Mouse (Mus musculus) stomach, embryonic 16.5 days (tissue): ENCODE measurements around the gene Cxcl13. TPM values are rescaled to one million over a fixed set of nuclear protein-coding genes. Genes with fewer than 3 reads are reported as not detected.

Experiments
- ATAC-seq: fragments of 200-750 bp; cut with Nextera tagmentation; 2 replicates; pipeline ENCODE4 v1.8.0; 2017; ENCODE audit warnings: moderate number of reproducible peaks, moderate TSS enrichment; ENCODE audit not compliant: insufficient read depth, low FRiP score
- H3K27ac ChIP-seq: fragments of 300-500 bp; sonication (generic); 2 replicates; pipeline ENCODE4 v1.5.1; 2014; ENCODE audit warnings: low read length
- H3K27me3 ChIP-seq: fragments of 300-500 bp; sonication (generic); 2 replicates; pipeline ENCODE4 v1.6.1; 2014; ENCODE audit warnings: low read length, control low read depth, mixed read lengths; ENCODE audit not compliant: control insufficient read depth, insufficient read depth
- H3K36me3 ChIP-seq: fragments of 300-500 bp; sonication (generic); 2 replicates; pipeline ENCODE4 v1.6.1; 2014; ENCODE audit warnings: low read length; ENCODE audit not compliant: control insufficient read depth, insufficient read depth
- H3K4me1 ChIP-seq: fragments of 300-500 bp; sonication (generic); 2 replicates; pipeline ENCODE4 v1.6.1; 2014; ENCODE audit warnings: low read length, control low read depth, mixed read lengths; ENCODE audit not compliant: control insufficient read depth, insufficient read depth
- H3K4me2 ChIP-seq: fragments of 300-500 bp; sonication (generic); 2 replicates; pipeline ENCODE4 v1.6.1; 2014; ENCODE audit warnings: low read depth, low read length, mixed read lengths
- H3K4me3 ChIP-seq: fragments of 300-500 bp; sonication (generic); replicated peaks from 2 replicates; pipeline ENCODE4 v1.5.1; 2014; ENCODE audit warnings: mild to moderate bottlenecking, low read length
- H3K9ac ChIP-seq: fragments of 300-500 bp; sonication (generic); 2 replicates; pipeline ENCODE4 v1.6.1; 2014; ENCODE audit warnings: low read length
- H3K9me3 ChIP-seq: fragments of 300-500 bp; sonication (generic); replicated peaks from 2 replicates; pipeline ENCODE4 v1.6.1; 2016; ENCODE audit warnings: low read length, control low read depth; ENCODE audit not compliant: control insufficient read depth
- WGBS: fragments of 180-500 bp; shearing (Covaris S2); extraction: QIAGEN DNeasy Blood & Tissue Kit; methylation state at CpG from one replicate; pipeline ENCODE4 v1.1.7; 2014; 5-methylcytosine and 5-hydroxymethylcytosine counted together
- polyA plus RNA-seq: library from polyadenylated mRNA; unstranded; fragments of >200 nt; fragmentation: Nextera tagmentation; extraction: Ambion mirVana; gene quantifications from 2 replicates; pipeline ENCODE4 v1.2.1, GENCODE M21; 2015

Gene Cxcl13
- polyA plus RNA-seq, 1 experiment from 2014 or later: 34.1 TPM

GRCm38 (mm10) chr5:95938044-95938625, 18.6 kb upstream of the Cxcl13 start:
- Histone ChIP-seq H3K9me3 (no peaks in the 10 kb centered on the region), H3K36me3 (no peaks in the 10 kb centered on the region), H3K27ac (no peak overlapping the region), H3K4me3 (no peak overlapping the region), H3K4me2 (no peak overlapping the region), H3K4me1 (no peaks in the 10 kb centered on the region), H3K27me3 (no peaks in the 10 kb centered on the region), H3K9ac (no peak overlapping the region)
- 66% methylated on average over 11 of the region's 11 CpGs for WGBS
- ATAC-seq: no peak

GRCm38 (mm10) chr5:95940682-95941221, 16.0 kb upstream of the Cxcl13 start:
- ATAC-seq: no peak
- no peaks in the 10 kb centered on the region for H3K9me3 ChIP-seq
- no peak overlapping the region for H3K4me2 ChIP-seq
- WGBS: 15% methylated on average over 4 of the region's 4 CpGs
- no peak overlapping the region for H3K27ac ChIP-seq
- no peaks in the 10 kb centered on the region for H3K4me1 ChIP-seq
- no peak overlapping the region for H3K4me3 ChIP-seq
- no peaks in the 10 kb centered on the region for H3K36me3 ChIP-seq
- H3K27me3 ChIP-seq: no peaks in the 10 kb centered on the region
- no peak overlapping the region for H3K9ac ChIP-seq

GRCm38 (mm10) chr5:95941562-95941961, 15.2 kb upstream of the Cxcl13 start:
- 73% methylated on average over 7 of the region's 7 CpGs for WGBS
- Histone ChIP-seq H3K27ac (no peak overlapping the region), H3K4me1 (no peaks in the 10 kb centered on the region), H3K4me2 (no peak overlapping the region), H3K27me3 (no peaks in the 10 kb centered on the region), H3K4me3 (no peak overlapping the region), H3K9ac (no peak overlapping the region), H3K9me3 (no peaks in the 10 kb centered on the region), H3K36me3 (no peaks in the 10 kb centered on the region)
- no peak for ATAC-seq

GRCm38 (mm10) chr5:95945120-95945519, 11.6 kb upstream of the Cxcl13 start:
- Histone ChIP-seq H3K36me3 (no peaks in the 10 kb centered on the region), H3K4me2 (no peak overlapping the region), H3K4me1 (no peaks in the 10 kb centered on the region), H3K27me3 (no peaks in the 10 kb centered on the region), H3K9ac (no peak overlapping the region), H3K27ac (no peak overlapping the region), H3K9me3 (no peaks in the 10 kb centered on the region), H3K4me3 (no peak overlapping the region)
- 38% methylated on average over 3 of the region's 3 CpGs for WGBS
- no peak for ATAC-seq

GRCm38 (mm10) chr5:95946344-95946743, 10.4 kb upstream of the Cxcl13 start:
- Histone ChIP-seq H3K9me3 (no peaks in the 10 kb centered on the region), H3K4me3 (no peak overlapping the region), H3K27me3 (no peaks in the 10 kb centered on the region), H3K9ac (no peak overlapping the region), H3K36me3 (no peaks in the 10 kb centered on the region), H3K27ac (no peak overlapping the region), H3K4me1 (no peaks in the 10 kb centered on the region), H3K4me2 (no peak overlapping the region)
- WGBS: 58% methylated on average over 2 of the region's 2 CpGs
- ATAC-seq: no peak

GRCm38 (mm10) chr5:95948641-95949040, 8.1 kb upstream of the Cxcl13 start:
- no peak overlapping the region for H3K4me3 ChIP-seq
- H3K9ac ChIP-seq: no peak overlapping the region
- no peaks in the 10 kb centered on the region for H3K27me3 ChIP-seq
- WGBS: 75% methylated on average over 3 of the region's 3 CpGs
- H3K4me1 ChIP-seq: no peaks in the 10 kb centered on the region
- no peaks in the 10 kb centered on the region for H3K36me3 ChIP-seq
- H3K27ac ChIP-seq: no peak overlapping the region
- no peak for ATAC-seq
- H3K9me3 ChIP-seq: no peaks in the 10 kb centered on the region
- H3K4me2 ChIP-seq: no peak overlapping the region

GRCm38 (mm10) chr5:95949946-95950701, 6.6 kb upstream of the Cxcl13 start:
- Histone ChIP-seq H3K27ac (no peak overlapping the region), H3K4me2 (0 out of 2 replicates have a peak overlapping the region, but pooled peaks have one; percentile 25), H3K36me3 (no peaks in the 10 kb centered on the region), H3K9ac (no peak overlapping the region), H3K4me1 (no peaks in the 10 kb centered on the region), H3K27me3 (no peaks in the 10 kb centered on the region), H3K9me3 (no peaks in the 10 kb centered on the region), H3K4me3 (no peak overlapping the region)
- 11% methylated on average over 19 of the region's 19 CpGs for WGBS
- ATAC-seq: no peak

GRCm38 (mm10) chr5:95964940-95965339, 8.2 kb downstream of the Cxcl13 start:
- Histone ChIP-seq H3K9ac (no peak overlapping the region), H3K4me2 (no peak overlapping the region), H3K27ac (no peak overlapping the region), H3K9me3 (no peaks in the 10 kb centered on the region), H3K4me1 (no peaks in the 10 kb centered on the region), H3K36me3 (no peaks in the 10 kb centered on the region), H3K27me3 (no peaks in the 10 kb centered on the region), H3K4me3 (no peak overlapping the region)
- ATAC-seq: no peak
- WGBS: 21% methylated on average over 2 of the region's 2 CpGs

- no peak for ATAC-seq
- WGBS: 26% methylated on average over 2 of the region's 2 CpGs
- H3K27me3 ChIP-seq: no peaks in the 10 kb centered on the region
- no peaks in the 10 kb centered on the region for H3K4me1 ChIP-seq
- no peaks in the 10 kb centered on the region for H3K9me3 ChIP-seq
- no peak overlapping the region for H3K9ac ChIP-seq
- no peak overlapping the region for H3K27ac ChIP-seq
- H3K4me2 ChIP-seq: no peak overlapping the region
- H3K4me3 ChIP-seq: no peak overlapping the region
- no peaks in the 10 kb centered on the region for H3K36me3 ChIP-seq
These were observed 9.9 kb downstream of the Cxcl13 start for GRCm38 (mm10) chr5:95966621-95967020.
